Mouse (Mus musculus) embryonic fibroblast, embryonic 13.5 days (primary cell): ENCODE results near the gene Scyl3. TPM values are rescaled to one million over a fixed set of nuclear protein-coding genes. Genes with fewer than 3 reads are reported as not detected.

Experiments
- H3K27ac ChIP-seq: 2 replicates; pipeline ENCODE4 v1.5.1; 2012; ENCODE audit warnings: low read length, control low read depth, inconsistent platforms; ENCODE audit not compliant: insufficient read depth
- H3K4me1 ChIP-seq: 2 replicates; pipeline ENCODE4 v1.6.1; 2011; ENCODE audit warnings: low read length; ENCODE audit not compliant: control insufficient read depth, insufficient read depth
- H3K4me3 ChIP-seq: 2 replicates; pipeline ENCODE4 v1.5.1; 2011; ENCODE audit warnings: mild to moderate bottlenecking, control low read depth, low read length; ENCODE audit not compliant: insufficient read depth
- CTCF ChIP-seq: IDR thresholded peaks from 2 replicates; pipeline ENCODE4 v1.5.1; 2011; ENCODE audit warnings: mild to moderate bottlenecking, control low read depth, low read length, moderate library complexity, borderline replicate concordance; ENCODE audit not compliant: insufficient read depth
- POLR2A ChIP-seq: IDR thresholded peaks from 2 replicates; pipeline ENCODE4 v1.6.1; 2011; ENCODE audit warnings: low read depth, mild to moderate bottlenecking, control low read depth, low read length, moderate library complexity
- polyA plus RNA-seq: library from polyadenylated mRNA; stranded (reverse); fragments of >200 nt; gene quantifications from 2 replicates; pipeline ENCODE4 v1.2.4, GENCODE M21; 2011; ENCODE audit warnings: low read depth; ENCODE audit not compliant: missing spikeins, insufficient read length

Scyl3 gene
- polyA plus RNA-seq, 1 experiment: 21.7 TPM

DNA sequence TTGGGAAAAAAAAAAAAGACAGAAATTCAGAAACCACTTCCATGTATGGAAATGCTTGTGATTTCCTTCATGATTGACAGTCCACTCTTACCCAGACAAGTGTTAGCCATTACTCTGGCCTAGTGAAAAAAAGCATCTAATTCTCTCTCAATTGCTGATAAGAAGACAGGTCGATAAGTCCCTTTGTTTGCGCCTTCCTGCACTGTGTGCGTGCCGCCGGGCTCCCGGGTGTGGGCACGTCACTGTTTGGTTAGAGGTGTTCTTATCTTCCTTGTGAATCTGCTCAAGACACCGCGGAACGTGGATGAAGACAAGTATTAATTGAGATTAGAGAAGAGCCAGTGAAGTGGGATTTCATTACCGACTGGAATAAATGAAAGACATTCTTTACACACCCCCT, 20.5 kb upstream of the Scyl3 start:
- Histone ChIP-seq H3K4me1 (peaks cover 4% of the 10 kb centered on the region; the same call in 1 of the 2 replicates), H3K27ac (peak overlapping the region; percentile 100), H3K4me3 (no peak overlapping the region)
- TF ChIP-seq CTCF (no peak), POLR2A (no peak)

DNA sequence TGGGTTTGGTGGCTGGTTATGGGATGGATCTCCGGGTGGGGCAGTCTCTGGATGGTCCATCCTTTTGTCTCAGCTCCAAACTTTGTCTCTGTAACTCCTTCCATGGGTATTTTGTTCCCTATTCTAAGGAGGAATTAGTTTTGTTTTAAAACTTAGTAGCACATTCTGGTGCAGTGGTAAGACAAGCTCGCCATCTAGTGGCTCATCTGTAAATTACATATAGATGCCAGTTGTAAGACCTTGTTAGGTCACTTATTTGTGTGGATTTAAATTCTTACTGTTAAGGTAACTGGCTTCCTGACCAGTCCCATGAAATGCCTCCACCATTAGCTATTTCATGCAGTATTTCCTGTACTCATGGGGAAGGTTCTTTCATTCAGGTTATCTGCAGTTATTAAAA, 18.6 kb upstream of the Scyl3 start:
- no peak overlapping the region for H3K4me3 ChIP-seq
- no peak overlapping the region for H3K27ac ChIP-seq
- H3K4me1 ChIP-seq: peaks cover 4% of the 10 kb centered on the region; the same call in 1 of the 2 replicates
- TF ChIP-seq CTCF: no peak
- no peak for TF ChIP-seq POLR2A

GRCm38 (mm10) chr1:163910785-163911184, 18.1 kb upstream of the Scyl3 start:
- H3K27ac ChIP-seq: no peak overlapping the region

DNA sequence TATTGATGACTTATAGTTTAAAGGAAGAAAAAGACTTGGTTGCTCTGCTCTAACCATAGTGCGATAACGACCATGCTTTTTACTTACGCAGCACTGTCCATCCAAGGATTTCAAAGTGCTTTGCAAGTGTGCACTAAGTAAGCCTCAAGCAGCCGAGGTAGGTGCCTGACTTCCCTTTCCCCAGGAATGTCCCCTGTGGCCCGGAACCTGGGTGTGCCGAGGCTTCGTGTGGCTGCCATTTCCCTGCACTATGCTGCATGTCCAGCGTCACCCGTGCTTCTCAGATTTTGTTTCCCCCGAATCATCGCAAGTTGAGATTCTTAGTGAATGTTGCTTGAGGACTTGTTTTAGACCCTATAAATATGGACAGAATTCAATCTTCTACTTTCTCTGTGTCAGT, 16.9 kb upstream of the Scyl3 start:
- Histone ChIP-seq H3K27ac (no peak overlapping the region), H3K4me1 (peaks cover 2% of the 10 kb centered on the region; the same call in 1 of the 2 replicates), H3K4me3 (no peak overlapping the region)
- no peak for TF ChIP-seq POLR2A

More at GRCm38 (mm10) chr1:163910785-163911184, 18.1 kb upstream of the Scyl3 start:
- TF ChIP-seq CTCF (no peak), POLR2A (no peak)
- no peak overlapping the region for H3K4me3 ChIP-seq
- peaks cover 4% of the 10 kb centered on the region; the same call in 1 of the 2 replicates for H3K4me1 ChIP-seq

DNA sequence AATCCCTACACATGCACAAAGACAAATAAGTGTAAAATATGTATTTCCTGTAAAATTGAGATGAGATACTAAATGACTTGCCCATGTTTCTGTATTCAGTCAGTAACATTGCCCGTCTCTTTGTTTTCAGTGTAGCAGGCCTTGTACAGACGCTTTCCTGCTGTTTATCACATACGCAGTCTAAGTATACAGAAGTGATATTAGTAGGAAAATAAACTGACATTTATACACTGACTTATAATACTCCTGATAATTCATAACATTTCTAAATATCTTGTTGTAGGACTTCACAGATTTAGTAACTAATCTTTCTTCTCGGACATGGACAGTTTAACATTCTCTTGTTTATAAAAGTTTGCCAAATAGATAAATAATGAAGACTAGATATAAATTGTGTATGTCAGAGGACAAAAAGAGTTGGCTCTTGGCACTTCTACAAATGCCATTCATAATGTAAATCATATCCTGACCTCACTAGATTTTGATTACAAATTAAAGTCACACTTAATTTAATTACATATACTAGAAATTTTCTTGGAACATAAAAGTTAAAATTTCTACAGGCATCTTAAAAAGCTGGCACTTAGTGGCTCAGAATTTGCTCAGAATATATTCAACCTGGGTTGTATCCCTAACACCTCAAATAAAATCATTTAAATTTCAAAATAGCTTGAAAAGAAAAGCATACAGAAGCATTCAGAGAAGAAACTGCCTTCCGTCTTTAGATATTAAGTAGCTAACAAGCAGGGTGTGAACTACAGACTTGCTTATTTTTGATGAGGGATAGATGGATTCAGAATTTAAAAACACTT, 11.3 kb upstream of the Scyl3 start:
- Histone ChIP-seq H3K27ac (no peak overlapping the region), H3K4me3 (no peak overlapping the region)
- TF ChIP-seq POLR2A: no peak
- TF ChIP-seq CTCF: no peak

GRCm38 (mm10) chr1:163924093-163924492, 4.8 kb upstream of the Scyl3 start:
- no peaks in the 10 kb centered on the region for H3K4me1 ChIP-seq
- H3K4me3 ChIP-seq: no peak overlapping the region
- no peak overlapping the region for H3K27ac ChIP-seq
- no peak for TF ChIP-seq POLR2A
- no peak for TF ChIP-seq CTCF

More for the DNA sequence above, 11.3 kb upstream of the Scyl3 start:
- no peaks in the 10 kb centered on the region for H3K4me1 ChIP-seq

DNA sequence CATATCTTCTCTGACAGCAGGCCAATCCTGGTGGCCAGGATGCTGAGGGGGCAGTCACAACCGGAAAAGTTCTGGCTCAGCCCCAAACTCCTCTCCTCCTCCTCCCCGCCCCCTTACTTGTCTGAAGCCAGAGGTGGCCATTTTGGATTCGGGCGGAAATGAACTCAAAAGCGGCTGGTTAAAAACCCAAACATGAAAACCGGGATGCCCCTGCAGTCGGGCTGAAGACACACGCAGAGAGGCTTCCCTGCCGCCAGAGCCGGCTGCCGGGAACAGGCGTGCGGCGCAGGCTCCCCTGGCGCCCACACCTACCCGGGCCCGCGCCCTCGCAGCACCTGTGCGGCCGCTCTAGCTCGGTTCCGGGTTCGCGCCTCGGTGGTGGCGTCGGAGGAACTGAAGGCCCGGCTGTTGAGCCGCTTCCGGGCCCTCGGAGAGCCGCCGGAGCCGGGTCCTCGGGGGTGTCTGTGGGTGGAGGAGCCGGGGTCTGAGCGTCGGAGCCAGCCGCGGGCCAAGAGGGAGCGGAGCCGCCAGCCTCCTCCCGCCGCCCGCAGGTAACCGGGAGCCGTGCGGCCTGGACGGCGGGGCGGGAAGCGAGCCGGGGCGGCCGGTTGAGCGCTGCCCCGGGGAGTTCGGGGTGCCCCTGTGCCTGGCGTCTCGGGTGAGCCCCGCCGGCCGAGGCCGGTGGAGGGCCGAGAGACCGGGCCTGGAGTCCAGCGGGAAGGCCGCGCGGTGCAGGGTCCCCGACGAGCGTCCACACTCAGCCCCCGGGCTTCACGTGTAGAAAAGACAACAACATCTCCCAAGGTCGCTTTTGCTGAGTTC, 947 bp downstream of the Scyl3 start:
- Histone ChIP-seq H3K4me3 (peak overlapping the region; percentile 70), H3K27ac (no peak overlapping the region; the same call in 1 of the 2 replicates), H3K4me1 (0 out of 2 replicates have a peak, but pooled peaks cover 2% of the 10 kb centered on the region)
- TF ChIP-seq POLR2A: 0 out of 2 replicates have a peak, but pooled peaks have one; percentile 34
- TF ChIP-seq CTCF: no peak

- TF ChIP-seq POLR2A (no peak), CTCF (no peak)
- H3K4me1 ChIP-seq: 0 out of 2 replicates have a peak, but pooled peaks cover 2% of the 10 kb centered on the region
- H3K27ac ChIP-seq: no peak overlapping the region
- peak overlapping the region; percentile 70 for H3K4me3 ChIP-seq
Observed at GRCm38 (mm10) chr1:163930458-163930794, 1.5 kb downstream of the Scyl3 start.

DNA sequence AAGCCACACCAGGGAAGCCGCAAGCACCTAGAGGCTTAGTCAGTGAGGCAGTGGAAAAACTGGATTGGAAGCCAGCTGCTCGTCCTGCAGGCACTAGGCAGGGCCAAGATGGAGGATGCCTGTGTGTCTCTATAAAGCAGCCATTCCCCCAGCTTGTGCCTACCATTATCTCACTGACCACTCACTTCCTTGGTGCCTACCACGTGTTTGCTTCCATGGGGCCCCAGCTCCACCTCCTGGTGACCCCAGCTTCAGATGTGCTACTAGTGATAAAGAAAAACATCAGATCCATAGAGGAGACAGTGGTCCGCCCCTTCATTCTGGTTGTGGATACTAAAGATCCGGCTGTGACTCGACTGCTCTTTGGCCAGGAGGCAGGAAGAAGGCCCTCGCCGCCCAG, 2.9 kb downstream of the Scyl3 start:
- TF ChIP-seq POLR2A (no peak), CTCF (no peak)
- Histone ChIP-seq H3K4me3 (no peak overlapping the region), H3K27ac (no peak overlapping the region), H3K4me1 (0 out of 2 replicates have a peak, but pooled peaks cover 2% of the 10 kb centered on the region)

GRCm38 (mm10) chr1:163934591-163934990, 5.7 kb downstream of the Scyl3 start:
- TF ChIP-seq CTCF: no peak
- TF ChIP-seq POLR2A: no peak
- Histone ChIP-seq H3K27ac (no peak overlapping the region), H3K4me3 (no peak overlapping the region), H3K4me1 (0 out of 2 replicates have a peak, but pooled peaks cover 2% of the 10 kb centered on the region)
